Mouse (Mus musculus): ENCODE measurements around the gene Gm20388.

DNA sequence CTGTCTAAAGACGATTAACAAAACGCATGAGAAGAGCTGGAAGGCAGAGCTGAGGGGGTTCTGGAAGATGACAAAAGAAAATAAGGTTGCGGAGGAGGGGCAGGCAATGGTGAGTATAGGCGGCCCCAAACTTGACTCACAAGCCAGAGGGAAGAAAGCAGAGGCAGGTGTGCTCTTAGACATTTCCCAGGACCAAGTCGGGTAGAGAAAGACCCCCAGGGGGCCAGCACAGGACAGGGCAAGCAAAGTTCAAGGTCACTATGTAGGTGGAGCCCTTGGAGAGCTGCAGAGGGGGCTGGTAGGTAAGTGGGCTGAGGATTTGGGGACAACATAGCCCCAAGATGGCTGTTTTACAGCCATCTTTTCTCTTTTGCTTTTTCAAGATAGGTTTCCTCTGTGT is 168.7 kb downstream of the Gm20388 start:
- TF ChIP-seq CTCF (conservative IDR thresholded peaks at IDR 0.05; ENCODE audit: insufficient read depth, insufficient read length, low read depth, low read length) (no peak), POLR2A (IDR thresholded peaks at IDR 0.05; ENCODE audit: low read depth, low read length) (no peak)

Data from kidney, adult 2 months (tissue).